Mouse (Mus musculus) midbrain, embryonic 10.5 days (tissue): ENCODE data around the gene Fam229a. TPM values are rescaled to one million over a fixed set of nuclear protein-coding genes. Genes with fewer than 3 reads are reported as not detected.
"Not testable (repeated sequence)": the region's sequence is repeated elsewhere in the genome, so short reads cannot be mapped to it uniquely, and the experiment has no call there.

ENCODE experiments used
- DNase-seq: peaks from one replicate; pipeline ENCODE4 v3.0.0-alpha.2; 2017; ENCODE audit warnings: low spot score
- H3K27ac ChIP-seq: fragments of 300-500 bp; sonication (generic); replicated peaks from 2 replicates; pipeline ENCODE4 v1.5.1; 2016; ENCODE audit warnings: mild to moderate bottlenecking
- H3K27me3 ChIP-seq: fragments of 300-500 bp; sonication (generic); 2 replicates; pipeline ENCODE4 v1.6.1; 2016; ENCODE audit warnings: low read depth, mild to moderate bottlenecking; ENCODE audit not compliant: poor library complexity, severe bottlenecking
- H3K36me3 ChIP-seq: fragments of 300-500 bp; sonication (generic); 2 replicates; pipeline ENCODE4 v1.6.1; 2016; ENCODE audit warnings: mild to moderate bottlenecking, moderate library complexity
- H3K4me1 ChIP-seq: fragments of 300-500 bp; sonication (generic); 2 replicates; pipeline ENCODE4 v1.6.1; 2016
- H3K4me3 ChIP-seq: fragments of 300-500 bp; sonication (generic); 2 replicates; pipeline ENCODE4 v1.5.1; 2016; ENCODE audit warnings: mild to moderate bottlenecking, moderate library complexity
- H3K9me3 ChIP-seq: fragments of 300-500 bp; sonication (generic); replicated peaks from 2 replicates; pipeline ENCODE4 v1.6.1; 2016; ENCODE audit warnings: mild to moderate bottlenecking
- WGBS: fragments of 180-500 bp; shearing (Covaris S2); methylation state at CpG from one replicate; pipeline ENCODE4 v1.1.7; 2016; 5-methylcytosine and 5-hydroxymethylcytosine counted together
- polyA plus RNA-seq: library from polyadenylated mRNA; unstranded; fragments of >200 nt; fragmentation: Nextera tagmentation; extraction: Ambion mirVana; gene quantifications from 2 replicates; pipeline ENCODE4 v1.2.1, GENCODE M21; 2016

The Fam229a gene
- not detected in 2 replicates for polyA plus RNA-seq

DNA sequence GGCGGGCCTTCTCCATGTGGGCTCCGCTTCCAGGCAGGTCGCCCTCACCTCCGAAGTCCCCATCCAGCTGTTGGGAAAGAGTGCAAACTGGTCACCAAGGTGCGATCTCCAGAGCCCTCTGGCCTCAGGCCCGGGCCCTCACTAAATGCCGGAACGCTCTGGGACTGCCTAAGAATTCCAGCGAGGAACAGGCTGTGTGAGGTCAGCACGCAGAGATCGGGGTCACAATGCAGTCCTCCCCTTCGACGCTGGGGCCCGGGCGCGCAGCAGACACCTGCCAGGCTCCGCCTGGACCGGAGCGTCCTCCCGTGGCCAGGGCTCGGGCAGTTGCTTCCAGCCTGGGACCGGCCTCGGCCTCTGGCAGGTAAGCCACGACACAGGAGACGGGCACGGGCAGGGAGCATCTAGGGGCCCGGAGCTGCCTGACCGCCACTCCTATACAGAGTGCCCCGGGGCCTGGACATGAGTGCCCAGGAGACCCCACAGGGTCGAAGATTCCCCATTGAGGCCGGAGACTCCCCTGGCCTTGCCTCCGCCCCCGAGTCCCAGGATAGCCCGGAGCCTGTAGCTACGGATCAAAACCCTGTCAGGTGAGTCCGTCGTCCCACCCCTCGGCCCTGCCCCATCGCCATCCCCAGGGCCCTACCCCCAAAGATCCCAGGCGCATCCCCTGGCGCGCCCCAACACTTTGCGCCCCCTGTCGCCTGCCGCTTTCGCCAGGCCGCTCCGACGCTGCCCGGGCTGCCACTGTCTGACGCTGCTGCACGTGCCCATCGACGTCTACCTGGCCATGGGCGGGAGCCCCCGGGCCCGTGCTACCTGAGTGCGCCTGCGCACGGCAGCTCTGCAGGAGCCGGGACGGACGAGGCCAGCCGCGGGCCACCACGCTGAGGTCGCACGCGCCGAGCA lies at the start of gene Fam229a, which contains the start of gene Tssk3:
Gene Fam229a, plus strand, starts transcription at position 219 of the 909 bp plus-strand sequence.
Gene Tssk3, minus strand, starts transcription at position 51 of the 909 bp plus-strand sequence.
- H3K9me3 ChIP-seq, result no peaks in the 10 kb centered on the region
- WGBS, result 4% methylated on average over 70 of the region's 70 CpGs
- H3K4me3 ChIP-seq, result peak within 1 kb of the TSS; percentile 52
- peaks cover 27% of the 10 kb centered on the region for H3K4me1 ChIP-seq
- H3K27me3 ChIP-seq, result peaks cover 44% of the 10 kb centered on the region
- DNase-seq, result peak; percentile 50
- no peak within 1 kb of the TSS; the same call in 1 of the 2 replicates for H3K27ac ChIP-seq
- peaks cover 33% of the 10 kb centered on the region for H3K36me3 ChIP-seq

DNA sequence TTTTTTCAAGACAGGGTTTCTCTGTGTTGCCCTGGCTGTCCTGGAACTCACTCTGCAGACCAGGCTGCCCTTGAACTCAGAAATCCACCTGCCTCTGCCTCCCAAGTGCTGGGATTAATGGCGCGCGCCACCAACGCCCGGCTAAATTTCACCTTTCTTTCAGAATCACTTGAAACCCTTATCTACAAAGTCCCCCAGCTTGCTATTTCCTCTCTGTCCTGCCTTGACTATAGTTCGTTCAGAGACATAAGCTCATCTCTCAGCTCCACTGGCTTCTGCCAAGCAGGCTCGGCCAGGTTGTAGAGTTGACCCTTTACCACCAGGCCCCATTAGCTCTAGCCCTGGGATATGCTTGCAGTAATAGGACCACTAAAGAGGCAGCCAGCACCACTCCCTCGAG lies 43.6 kb upstream of the Fam229a start:
- Histone ChIP-seq H3K4me3 (no peak overlapping the region), H3K9me3 (no peaks in the 10 kb centered on the region), H3K27ac (no peak overlapping the region), H3K36me3 (no peaks in the 10 kb centered on the region), H3K27me3 (peaks cover 12% of the 10 kb centered on the region), H3K4me1 (no peaks in the 10 kb centered on the region)
- WGBS, result 83% methylated on average over 8 of the region's 8 CpGs
- DNase-seq, result no peak

DNA sequence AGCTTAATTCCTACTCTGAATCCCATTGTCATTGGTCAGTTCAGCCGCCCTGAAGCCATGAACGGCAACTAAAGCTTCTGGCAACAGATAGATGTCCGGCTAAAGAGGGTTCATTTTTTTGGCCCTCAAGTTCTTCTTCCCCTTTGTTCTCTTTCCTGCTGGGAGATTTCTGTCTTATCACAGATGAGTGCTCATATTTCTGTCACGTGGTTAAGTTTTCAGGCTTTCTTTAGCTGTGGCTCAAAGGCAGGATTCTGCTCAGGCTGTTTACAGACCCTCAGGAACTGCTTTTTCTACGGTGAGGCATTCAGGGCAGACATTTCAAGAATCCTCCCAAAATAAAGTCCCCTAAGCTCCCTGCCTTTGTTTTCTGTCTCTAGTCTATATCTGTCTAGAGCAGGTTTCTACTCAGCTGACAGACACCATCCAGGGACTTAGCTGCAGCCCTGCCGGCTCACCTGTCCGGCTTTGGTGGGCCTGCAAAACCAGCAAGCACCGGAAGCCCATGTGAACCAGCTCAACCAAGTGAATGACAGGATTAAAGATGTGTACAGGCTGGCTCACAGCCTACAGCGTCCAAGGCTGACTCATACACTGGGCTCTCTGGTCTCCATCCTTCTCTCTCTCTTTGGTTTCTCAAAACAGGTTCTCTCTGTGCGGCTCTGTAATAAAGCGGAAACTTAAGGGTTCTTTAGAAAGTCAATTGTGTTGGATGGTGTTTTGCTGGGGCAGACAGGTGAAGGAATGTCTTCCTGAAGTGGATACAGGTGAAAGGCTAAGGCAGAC lies 43.0 kb upstream of the Fam229a start:
- WGBS, result 83% methylated on average over 11 of the region's 11 CpGs
- Histone ChIP-seq H3K9me3 (no peaks in the 10 kb centered on the region), H3K27ac (no peak overlapping the region), H3K4me1 (no peaks in the 10 kb centered on the region), H3K4me3 (no peak overlapping the region), H3K36me3 (no peaks in the 10 kb centered on the region), H3K27me3 (peaks cover 6% of the 10 kb centered on the region)
- DNase-seq, result no peak

- Histone ChIP-seq H3K4me3 (no peak overlapping the region), H3K27ac (no peak overlapping the region), H3K9me3 (no peaks in the 10 kb centered on the region), H3K27me3 (no peaks in the 10 kb centered on the region), H3K36me3 (no peaks in the 10 kb centered on the region), H3K4me1 (no peaks in the 10 kb centered on the region)
- 88% methylated on average over 6 of the region's 6 CpGs for WGBS
- no peak for DNase-seq
Measured at GRCm38 (mm10) chr4:129448713-129449112, 42.3 kb upstream of the Fam229a start.

DNA sequence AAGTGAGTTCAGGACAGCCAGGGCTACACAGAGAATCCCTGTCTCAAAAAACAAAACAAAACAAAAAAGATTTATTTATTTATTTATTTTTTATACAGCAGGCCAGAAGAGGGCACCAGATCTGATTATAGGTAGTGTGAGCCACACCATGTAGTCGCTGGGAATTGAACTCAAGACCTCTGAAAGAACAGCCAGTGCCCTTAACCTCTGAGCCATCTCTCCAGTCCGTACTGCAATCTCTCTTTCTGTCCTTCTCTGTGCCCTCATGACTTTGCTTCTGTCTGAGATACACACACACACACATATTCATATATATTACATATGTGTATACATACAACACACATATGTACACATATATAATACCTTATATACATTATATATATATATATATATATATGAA lies 40.1 kb upstream of the Fam229a start:
- no peaks in the 10 kb centered on the region for H3K9me3 ChIP-seq
- DNase-seq, result no peak
- no peak overlapping the region for H3K27ac ChIP-seq
- H3K27me3 ChIP-seq, result no peaks in the 10 kb centered on the region
- no peaks in the 10 kb centered on the region for H3K4me1 ChIP-seq
- 78% methylated on average over 2 of the region's 2 CpGs for WGBS
- no peak overlapping the region for H3K4me3 ChIP-seq
- H3K36me3 ChIP-seq, result no peaks in the 10 kb centered on the region

GRCm38 (mm10) chr4:129451471-129452169 lies 39.4 kb upstream of the Fam229a start:
- Histone ChIP-seq H3K27me3 (no peaks in the 10 kb centered on the region), H3K4me1 (no peaks in the 10 kb centered on the region), H3K27ac (no peak overlapping the region), H3K36me3 (no peaks in the 10 kb centered on the region), H3K9me3 (no peaks in the 10 kb centered on the region), H3K4me3 (no peak overlapping the region)
- 88% methylated on average over 15 of the region's 15 CpGs for WGBS
- no peak for DNase-seq

DNA sequence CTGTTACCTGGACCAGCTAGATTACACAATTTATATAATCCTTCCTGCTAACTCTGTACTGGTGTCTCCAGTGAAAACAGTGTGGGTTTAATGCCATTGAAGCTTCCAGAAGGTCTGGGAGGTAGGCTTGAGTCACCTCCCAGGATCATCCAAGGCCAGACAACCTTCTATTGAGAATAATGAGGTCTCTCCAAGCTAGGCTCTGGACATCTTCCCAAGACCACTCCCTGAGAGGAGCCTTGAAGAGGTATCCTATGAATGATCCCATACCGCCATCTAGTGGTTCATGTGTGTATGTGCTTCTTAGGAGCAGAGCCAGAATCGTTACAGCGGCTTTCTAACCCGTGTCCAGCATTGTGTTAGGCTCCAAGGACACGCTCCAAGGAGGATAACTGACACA lies 35.7 kb upstream of the Fam229a start:
- Histone ChIP-seq H3K4me1 (no peaks in the 10 kb centered on the region), H3K36me3 (no peaks in the 10 kb centered on the region), H3K4me3 (no peak overlapping the region), H3K9me3 (no peaks in the 10 kb centered on the region), H3K27me3 (no peaks in the 10 kb centered on the region), H3K27ac (no peak overlapping the region)
- peak; percentile 59 for DNase-seq
- WGBS, result 3% methylated on average over 5 of the region's 5 CpGs

DNA sequence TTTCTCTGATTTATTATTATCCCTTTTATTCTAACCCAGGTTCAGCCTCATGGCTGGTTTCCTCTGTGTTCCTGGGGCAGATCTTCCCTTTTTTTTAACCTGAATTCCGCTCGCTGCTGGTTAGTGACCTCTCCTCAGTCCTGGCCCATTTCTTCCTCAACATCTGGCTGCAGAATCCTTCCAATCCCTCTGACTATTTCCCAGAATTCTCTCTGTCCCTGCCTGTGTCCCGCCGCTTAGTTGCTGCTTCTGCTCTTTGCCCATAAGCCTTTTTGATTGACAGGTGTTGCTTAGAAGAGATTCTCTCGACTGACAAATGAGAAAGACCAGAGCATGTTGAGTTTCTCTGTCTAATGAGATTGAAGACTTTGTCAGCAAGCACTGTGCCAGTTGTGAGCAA lies 34.9 kb upstream of the Fam229a start:
- 62% methylated on average over 5 of the region's 5 CpGs for WGBS
- Histone ChIP-seq H3K9me3 (no peaks in the 10 kb centered on the region), H3K4me1 (peaks cover 3% of the 10 kb centered on the region; the same call in 1 of the 2 replicates), H3K4me3 (no peak overlapping the region), H3K27me3 (no peaks in the 10 kb centered on the region), H3K27ac (no peak overlapping the region), H3K36me3 (no peaks in the 10 kb centered on the region)
- no peak for DNase-seq

- WGBS, result 76% methylated on average over 2 of the region's 2 CpGs
- not testable (repeated sequence) for H3K27me3 ChIP-seq, DNase-seq, H3K4me3 ChIP-seq, H3K9me3 ChIP-seq, H3K36me3 ChIP-seq, H3K27ac ChIP-seq
- peaks cover 10% of the 10 kb centered on the region for H3K4me1 ChIP-seq
Measured at GRCm38 (mm10) chr4:129457311-129457710, 33.7 kb upstream of the Fam229a start.

- H3K4me1 ChIP-seq, result peaks cover 17% of the 10 kb centered on the region
- no peak overlapping the region for H3K4me3 ChIP-seq
- DNase-seq, result no peak
- H3K27ac ChIP-seq, result no peak overlapping the region
- 88% methylated on average over 3 of the region's 3 CpGs for WGBS
- H3K27me3 ChIP-seq, result no peaks in the 10 kb centered on the region
- H3K9me3 ChIP-seq, result no peaks in the 10 kb centered on the region
- peaks cover 9% of the 10 kb centered on the region for H3K36me3 ChIP-seq
Measured at GRCm38 (mm10) chr4:129459726-129460125, 31.3 kb upstream of the Fam229a start.

DNA sequence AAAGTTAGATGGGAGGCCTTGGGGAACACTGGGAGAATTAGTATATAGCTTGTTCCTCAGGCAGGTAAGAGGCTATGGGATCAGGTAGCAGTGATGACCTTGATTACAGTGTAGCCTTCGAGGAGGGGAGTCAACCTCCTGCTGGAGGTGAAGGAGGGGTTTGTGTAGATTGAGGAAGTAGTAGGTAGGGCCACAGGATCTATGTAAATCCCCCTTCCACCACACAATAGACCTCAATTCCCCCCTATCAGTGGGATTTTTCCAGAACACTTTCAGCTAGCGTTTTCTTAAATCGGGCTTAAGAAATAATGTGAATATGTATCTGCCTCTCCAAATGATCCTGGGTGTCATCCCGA lies 30.2 kb upstream of the Fam229a start:
- DNase-seq, result no peak
- under 1% methylated on average over 4 of the region's 4 CpGs for WGBS
- Histone ChIP-seq H3K4me3 (peak overlapping the region; percentile 94), H3K4me1 (peaks cover 17% of the 10 kb centered on the region), H3K36me3 (peaks cover 20% of the 10 kb centered on the region), H3K27ac (peak overlapping the region; percentile 90), H3K9me3 (no peaks in the 10 kb centered on the region), H3K27me3 (no peaks in the 10 kb centered on the region)

DNA sequence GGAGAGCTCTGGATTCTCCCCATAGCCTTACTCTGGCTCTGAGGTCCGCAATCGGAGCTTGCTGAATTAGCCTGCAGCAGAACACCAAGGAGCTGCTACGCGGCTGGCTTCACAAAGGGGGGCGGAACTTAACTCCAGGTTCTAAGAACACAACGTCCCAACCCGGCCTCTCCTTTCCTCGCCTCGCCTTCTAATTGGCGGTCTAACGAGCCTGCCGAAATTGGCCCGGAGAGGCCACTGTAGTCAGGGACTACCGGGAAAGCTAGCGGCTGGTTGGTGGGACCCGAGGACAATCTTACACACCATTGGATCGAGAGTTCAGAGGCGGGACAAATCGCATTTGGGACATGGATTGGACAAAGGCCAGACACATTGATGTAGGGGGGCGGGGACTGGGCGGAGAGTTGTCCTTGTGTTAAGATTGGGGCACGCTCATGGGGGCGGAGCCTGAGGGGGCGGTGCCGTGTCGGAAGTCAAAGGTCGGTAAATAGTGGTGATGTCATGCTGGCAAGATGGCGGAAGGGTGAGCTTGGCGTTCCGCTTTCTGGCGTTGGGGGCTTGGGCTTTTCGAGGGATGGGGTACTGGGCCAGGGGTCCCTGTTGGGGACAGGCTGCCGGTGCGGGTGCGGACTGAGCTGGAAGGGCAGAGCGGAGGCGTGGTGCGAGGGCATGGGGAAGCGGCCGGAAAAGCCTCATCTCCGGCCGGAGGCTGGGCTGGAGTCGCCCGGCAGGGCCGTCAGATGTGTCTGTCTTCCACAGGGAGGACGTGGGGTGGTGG lies 29.6 kb upstream of the Fam229a start, which contains the start of gene Bsdc1:
Gene Bsdc1, plus strand, starts transcription at position 399 of the 778 bp plus-strand sequence.
- Histone ChIP-seq H3K4me1 (peaks cover 17% of the 10 kb centered on the region), H3K9me3 (no peaks in the 10 kb centered on the region), H3K36me3 (peaks cover 26% of the 10 kb centered on the region), H3K27ac (peak within 1 kb of the TSS; percentile 90), H3K4me3 (peak within 1 kb of the TSS; percentile 94), H3K27me3 (no peaks in the 10 kb centered on the region)
- DNase-seq, result peak; percentile 100
- under 1% methylated on average over 46 of the region's 46 CpGs for WGBS
